Mouse (Mus musculus) T-helper 1 cell (primary cell): ENCODE results near the gene Aoc3.
"Not testable (repeated sequence)": the region's sequence is repeated elsewhere in the genome, so short reads cannot be mapped to it uniquely, and the experiment has no call there.

ENCODE experiments used
- in situ Hi-C: fragments of 300-600 bp; cut with MboI, MseI; formaldehyde crosslinking; loops from one replicate; pipeline ENCODE4 v1.15.1; 2025; ENCODE audit warnings: high pct_unique_total_duplicates

Gene Aoc3

DNA sequence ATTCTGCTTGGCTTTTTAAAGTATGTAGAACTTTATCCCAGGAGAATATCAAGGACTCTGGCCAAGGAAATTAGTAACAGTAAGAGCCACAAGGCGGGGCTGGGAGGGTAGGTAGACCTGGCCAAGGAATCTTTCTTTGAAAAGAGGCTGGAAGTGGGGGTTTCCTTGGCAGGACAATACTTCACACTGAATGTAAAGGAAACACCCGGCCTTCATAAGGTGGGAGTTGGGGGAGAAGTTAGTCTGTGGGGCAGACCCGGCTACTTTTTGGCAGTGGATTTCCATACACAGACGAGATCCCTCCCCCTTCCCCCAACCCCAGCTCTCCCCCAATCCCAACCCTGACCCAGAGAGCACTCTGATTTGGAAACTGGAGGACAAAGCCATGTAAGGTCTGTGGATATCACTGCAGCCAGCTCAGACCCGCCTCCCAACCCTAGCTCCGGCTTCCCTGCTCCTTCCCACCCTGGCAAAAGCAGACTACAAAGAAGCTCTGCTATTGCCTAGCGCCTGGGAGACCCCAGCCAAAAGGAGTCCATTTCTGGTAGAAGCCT lies at the start of gene Aoc3:
Gene Aoc3 (plus strand): TSS at position 235 of the 554 bp plus-strand sequence.
- in situ Hi-C loops, result loop anchor here (5.0 kb wide), 1 partner anchor 67 kb away; no protein-coding TSS in a partner anchor

DNA sequence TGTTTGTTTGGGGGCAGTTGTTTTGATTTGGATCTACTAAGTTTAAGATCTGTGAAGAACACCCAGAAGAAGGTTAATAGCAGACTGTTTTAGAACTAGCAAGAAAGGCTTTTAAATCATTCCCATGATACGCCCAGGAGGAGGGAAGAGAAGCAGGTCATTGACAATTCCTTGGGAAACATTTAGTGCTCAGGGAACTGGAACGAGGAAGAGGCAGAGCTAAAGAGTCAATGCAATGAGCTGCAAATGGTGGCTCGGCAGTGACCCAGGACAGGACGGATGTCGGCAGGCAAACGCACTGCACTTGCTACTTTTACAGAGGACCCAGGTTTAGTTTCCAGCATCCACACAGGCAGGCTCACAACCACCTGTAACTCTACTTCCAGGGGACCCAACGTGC lies 49.6 kb upstream of the Aoc3 start:
- in situ Hi-C loops, result no loop called here

DNA sequence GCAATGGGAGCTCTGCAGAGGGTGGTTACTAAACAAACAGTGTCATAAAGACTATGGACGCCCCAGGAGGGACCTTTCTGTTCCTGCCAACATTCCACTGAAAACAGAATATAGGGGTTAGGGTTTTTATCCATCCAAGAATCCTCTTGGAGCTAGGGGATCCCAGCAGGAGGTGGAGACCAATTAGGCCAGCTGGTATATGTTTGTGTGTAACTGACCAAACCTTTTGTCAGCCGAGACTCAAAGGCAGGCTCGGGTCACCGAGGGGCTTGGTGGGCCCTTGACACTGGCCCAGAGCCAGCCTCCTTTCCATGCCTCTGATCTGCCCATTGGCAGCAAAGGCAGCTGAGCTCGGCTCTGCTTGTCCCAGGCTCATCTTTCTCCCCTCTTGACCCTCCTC lies 47.5 kb upstream of the Aoc3 start:
- in situ Hi-C loops, result no loop called here

DNA sequence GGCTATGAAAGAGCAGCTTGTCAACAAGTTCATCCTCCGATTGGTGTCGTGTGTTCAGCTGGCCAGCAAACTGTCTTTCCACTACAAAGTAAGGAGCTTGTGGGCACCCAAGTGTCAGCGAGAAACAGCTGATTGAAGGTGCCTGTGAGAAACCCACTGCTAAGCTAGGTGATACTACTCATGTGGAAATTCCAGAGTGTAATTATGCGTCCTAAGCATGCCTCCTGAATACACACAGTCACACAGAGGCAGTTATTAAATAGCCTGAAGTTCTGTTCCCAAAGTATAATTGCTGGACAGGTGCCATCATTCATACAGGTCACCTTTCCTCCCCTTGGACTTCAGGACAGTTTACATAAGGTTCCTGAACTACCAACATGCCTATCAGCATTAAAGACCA lies 46.6 kb upstream of the Aoc3 start:
- in situ Hi-C loops, result no loop called here

DNA sequence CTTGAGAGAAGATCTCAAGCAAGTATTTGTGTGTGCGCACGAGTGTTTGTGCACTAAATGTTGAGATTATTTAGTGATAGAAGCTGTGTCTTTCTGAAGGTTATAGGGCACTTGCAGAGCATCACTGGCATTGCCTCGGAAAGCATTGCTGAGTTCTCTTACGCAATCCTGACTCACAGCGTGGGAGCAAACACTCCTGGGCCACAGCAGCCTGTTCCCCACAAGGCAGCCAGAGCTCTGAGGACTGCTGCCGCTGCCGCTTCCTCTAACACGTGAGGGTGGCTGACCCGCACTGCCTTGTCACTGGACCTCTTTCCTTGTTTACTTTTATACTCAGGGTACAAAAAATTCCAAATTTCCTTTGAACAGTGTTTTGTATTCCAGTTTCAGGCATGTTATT lies 43.1 kb upstream of the Aoc3 start:
- in situ Hi-C loops, result no loop called here

DNA sequence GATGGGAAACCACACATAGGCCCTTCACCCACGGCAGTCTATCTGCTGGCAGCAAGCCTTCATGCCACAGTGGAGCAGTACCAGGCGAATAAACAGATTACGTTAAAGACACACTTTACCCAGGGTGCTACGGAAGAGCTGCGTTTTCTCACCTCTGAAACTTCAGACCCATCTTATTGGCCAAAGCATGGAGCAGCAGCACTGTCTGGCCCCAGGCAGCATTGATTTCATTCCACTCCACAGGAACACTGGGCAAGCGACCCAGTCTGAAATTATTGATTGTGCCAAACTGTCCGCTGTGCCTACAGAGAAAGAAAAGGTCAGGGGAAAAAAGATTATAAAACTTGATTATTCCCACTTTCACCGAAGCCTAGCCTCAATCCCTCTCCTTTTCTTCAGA lies 39.2 kb upstream of the Aoc3 start:
- in situ Hi-C loops, result loop anchor here (5.0 kb wide), 1 partner anchor 79 kb away; no protein-coding TSS in a partner anchor

DNA sequence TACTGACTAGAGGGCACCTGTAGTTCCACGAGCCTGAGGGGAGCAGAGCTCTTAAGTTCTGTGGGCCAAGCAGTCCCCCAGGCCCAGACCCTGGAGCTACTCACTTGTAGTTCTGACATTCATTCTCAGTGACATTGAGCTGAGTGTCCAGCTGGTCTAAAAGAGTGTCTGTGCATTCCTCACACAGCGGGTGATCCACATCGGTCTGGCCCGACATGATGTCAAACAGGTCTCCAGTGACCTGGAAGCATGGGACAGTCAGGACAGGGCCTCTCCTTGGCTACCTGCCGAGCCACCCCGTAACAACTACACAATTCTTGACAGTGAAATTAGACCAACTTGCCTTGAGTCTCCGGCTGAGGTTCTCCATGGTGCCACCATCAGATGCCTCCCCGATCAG lies 35.2 kb upstream of the Aoc3 start:
- in situ Hi-C loops, result no loop called here

DNA sequence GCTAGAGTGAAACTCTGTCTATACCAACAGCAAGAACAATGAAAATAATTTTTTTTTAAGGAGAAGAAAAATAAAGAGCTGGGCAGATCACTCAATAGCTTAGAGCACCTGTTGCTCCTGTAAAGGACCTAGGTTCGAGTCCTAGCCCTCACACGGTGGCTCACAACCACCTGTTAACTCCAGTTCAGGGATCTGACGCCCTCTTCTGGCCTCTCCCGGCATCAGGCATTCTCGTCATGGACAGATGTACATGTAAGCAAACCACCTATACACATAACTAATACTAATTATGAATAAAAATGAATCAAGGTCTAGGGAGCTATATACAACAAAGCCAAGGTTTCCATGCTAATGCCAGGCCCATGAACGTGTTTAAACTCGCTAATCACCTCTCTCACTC lies 29.5 kb upstream of the Aoc3 start:
- in situ Hi-C loops, result no loop called here

DNA sequence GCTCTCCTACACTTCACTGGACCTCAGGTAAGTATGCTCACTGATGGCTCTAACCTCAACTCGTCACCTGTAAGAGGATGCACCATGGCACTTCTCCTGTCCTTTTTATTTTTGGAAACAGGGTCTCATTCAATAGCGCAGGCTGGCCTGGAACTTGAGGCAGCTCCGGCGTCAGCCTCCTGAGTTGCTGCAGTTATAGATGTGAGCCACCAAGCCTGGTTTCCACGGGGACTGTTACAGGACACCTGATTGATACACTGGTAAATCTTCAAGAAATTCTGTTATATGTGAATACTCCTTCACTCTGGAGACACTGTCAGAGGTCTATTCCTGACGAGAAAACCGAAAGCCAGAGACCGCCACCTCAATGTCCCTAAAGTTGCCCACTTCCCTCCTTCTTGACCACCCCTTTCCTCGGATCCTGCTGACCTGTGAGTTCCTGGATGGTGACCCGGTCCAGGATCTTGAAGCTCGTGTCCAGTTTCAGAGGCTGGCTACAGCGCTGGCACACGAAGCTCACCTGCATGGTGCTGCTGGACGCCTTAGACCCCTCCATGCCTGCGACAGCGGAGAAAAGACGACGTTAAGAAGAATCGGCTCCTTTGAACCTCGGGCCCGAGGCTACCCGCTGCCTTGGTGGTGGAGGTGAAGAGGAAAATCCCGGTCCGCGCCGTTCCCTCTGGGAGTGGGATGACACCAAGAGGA lies 29.0 kb upstream of the Aoc3 start:
- in situ Hi-C loops, result no loop called here

DNA sequence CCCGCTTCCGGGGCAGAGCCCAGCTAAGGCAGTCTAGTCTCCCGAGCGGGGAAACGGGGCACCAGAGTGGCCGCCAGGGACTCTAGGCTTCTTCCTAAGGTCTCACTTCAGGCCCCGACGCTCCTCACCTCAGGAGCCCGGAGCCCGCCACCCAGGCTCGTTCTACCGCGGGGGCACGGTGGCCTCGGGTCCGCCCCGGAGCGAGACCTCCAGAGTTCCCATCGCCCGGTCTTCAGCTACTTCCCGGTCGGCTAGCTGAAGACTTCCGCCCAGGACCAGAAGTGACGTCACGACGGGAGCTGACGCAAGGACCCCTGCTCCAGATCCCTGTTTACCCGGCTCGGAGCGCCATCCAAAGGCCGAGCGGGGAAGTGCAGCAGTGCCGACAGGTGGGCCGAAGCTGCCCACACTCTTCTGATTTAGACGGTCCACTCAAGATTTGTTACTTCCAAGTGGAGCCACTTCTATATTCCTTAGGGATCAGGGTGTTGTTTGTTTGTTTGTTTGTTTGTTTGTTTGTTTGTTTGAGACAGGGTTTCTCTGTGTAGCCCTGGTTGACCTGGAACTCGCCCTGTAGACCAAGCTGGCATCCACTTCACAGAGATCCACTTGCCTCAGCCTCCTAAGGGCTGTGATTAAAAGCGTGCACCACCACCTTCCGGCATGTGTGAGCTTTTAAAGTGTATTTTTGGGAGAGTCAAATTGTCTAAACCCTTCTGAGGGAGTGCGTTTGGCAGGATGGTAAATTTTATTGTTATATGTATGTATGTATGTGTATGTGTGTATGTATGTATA lies 28.2 kb upstream of the Aoc3 start, which contains the start of gene Becn1:
Gene Becn1 (minus strand): TSS at position 283 of the 795 bp plus-strand sequence.
- in situ Hi-C loops, result no loop called here

DNA sequence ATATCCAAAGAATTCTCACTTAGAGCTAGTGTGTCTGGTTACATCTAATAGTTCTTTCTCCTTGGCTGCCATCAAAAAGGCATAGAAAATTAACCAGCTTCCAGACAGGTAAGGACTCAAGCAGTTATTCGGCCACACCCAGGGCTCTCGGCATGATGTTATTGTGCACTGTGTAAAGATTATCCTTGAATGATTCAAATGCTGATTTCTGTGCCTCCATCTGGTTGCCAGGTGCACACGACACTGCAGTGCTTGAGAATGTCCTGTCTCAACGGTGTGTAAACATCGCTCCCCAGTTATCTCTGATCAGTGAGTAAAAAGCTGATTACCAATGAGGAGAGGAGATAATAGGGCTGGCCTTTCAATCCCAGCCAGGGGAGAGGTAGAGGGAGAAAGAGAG lies 22.7 kb upstream of the Aoc3 start:
- in situ Hi-C loops, result no loop called here

DNA sequence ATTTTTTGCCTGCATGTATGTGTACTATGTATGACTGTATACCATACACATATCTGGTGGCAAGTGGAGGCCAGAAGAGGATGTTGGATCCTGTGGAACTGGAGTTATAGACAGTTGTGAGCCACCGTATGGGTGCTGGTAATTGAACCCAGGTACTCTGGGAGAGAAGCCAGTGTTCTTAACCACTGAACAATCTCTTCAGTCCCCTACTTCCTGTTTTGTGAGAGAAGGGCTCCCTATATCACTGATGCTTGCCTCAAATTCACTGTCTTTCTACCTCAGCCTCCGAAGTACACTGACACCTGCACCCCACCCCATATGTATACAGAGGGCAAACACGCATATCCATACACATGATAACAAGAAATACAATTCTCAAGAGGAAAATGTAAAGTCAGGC lies 19.3 kb upstream of the Aoc3 start:
- in situ Hi-C loops, result no loop called here

DNA sequence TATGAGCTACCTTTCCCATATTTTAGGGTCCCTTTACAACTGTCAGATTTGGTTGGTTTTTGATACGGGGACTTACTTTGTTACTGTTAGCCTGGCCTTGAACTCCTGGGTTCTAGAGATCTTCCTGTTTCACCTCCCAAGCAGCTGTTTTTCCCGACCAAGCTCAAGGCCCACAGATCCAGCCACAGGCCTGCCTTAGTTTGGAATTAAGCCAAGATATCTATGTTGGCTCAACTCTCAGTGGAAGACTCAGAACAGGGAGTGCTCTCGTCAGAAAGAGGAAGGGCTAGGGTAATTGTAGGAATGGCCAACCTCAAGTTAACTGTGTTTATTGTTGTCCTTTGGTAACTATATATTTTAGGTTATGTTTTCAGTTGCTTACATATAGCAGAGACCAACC lies 18.3 kb upstream of the Aoc3 start:
- in situ Hi-C loops, result no loop called here

DNA sequence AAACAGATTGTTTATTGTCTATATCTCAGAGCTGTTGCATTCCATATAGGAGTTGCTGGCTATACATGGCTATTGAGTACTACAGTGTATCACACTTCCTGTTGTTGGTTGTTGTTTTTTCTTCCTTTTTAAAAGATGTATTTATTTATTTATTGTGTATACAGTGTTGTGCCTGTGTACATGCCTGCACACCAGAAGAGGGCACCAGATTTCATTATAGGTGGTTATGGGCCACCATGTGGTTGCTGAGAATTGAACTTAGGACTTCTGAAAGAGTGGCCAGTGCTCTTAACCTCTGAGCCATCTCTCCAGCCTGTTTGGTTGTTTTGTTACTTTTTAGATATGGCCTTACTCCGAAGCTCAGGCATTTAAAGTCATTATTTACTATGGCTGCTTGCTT lies 15.8 kb upstream of the Aoc3 start:
- in situ Hi-C loops, result no loop called here

DNA sequence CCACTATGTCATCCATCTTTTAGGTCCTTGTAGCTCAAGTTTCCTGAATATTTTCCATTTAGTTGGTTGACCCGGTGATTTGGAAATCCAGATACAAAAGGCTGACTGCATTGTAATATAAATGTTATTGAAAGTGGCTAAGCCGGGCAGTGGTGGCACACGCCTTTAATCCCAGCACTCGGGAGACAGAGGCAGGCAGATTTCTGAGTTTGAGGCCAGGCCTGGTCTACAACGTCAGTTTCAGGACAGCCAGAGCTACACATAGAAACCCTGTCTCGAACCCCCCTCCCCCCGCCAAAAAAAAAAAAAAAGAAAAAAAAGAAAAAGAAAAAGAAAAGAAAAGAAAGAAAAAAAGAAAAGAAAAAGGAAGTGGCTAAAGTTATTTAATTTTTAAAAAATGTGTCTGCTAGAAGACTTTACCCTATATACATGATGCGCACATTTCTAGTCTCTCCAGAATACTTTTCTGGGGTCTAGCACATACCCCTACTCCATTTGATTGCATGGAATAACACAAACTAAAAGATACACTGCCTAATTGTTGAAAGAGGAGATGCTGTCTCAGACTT lies 15.2 kb upstream of the Aoc3 start:
- in situ Hi-C loops, result no loop called here

DNA sequence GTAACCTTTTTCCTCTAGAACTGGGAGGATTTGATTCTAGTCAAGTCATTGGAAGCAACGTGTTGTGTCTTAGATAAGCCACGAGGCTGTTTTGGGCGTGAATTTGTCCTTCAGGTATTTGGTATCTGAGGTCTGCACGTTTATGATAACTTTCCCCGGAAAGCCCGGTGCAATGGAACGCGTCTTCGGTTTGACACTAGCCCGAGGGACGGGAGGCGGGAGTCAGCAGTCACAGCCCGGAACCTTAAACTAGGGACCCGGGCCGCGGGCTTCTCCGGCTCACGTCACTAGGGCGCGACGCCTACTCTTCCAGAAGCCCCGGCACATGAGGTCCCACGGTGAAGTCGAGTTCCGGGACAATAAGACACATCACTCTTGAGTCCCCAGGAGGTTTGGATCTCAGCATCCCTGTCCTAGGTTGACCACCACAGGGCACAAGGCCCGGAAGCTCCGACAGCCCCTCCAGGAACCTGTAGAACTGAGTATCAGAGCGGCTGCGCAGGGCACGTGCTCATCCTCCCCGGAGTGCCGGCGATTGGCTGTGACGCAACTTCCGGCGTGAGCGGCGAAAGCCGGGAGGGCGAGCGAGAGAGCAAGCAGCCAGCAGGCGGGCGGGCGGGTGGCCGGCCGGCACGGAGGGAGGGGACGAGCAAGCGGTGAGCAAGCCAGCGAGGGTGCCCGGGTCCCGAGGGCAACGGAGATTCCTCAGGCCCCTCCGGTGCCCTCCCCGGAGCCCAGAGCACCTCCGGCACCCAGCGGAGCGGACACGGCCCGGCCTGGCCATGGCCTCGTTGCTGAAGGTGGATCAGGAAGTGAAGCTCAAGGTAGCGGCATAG lies 14.5 kb upstream of the Aoc3 start, which contains the start of gene Psme3:
Gene Psme3 (plus strand): TSS at position 549 of the 836 bp plus-strand sequence.
- in situ Hi-C loops, result no loop called here

DNA sequence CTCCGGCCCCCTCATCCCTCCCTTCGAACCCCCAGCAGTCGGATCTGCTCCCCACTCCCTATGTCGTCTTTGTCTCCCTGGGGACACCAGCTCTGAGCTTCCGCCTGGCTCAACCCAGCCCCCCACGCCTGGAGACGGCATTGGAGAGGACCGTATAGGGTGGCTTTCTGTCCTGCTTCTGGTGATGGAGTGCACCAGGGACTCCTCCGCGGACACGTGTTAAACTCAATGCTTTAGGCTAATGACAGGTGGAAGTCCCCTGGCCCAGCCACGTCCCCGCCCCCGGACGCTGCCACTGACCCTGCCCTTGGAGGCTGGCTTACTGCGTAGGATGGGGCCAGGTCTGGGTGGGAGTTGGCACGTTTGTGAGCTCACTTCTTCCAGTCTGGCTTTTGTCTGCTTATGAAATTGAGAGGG lies 13.9 kb upstream of the Aoc3 start:
- in situ Hi-C loops, result no loop called here

DNA sequence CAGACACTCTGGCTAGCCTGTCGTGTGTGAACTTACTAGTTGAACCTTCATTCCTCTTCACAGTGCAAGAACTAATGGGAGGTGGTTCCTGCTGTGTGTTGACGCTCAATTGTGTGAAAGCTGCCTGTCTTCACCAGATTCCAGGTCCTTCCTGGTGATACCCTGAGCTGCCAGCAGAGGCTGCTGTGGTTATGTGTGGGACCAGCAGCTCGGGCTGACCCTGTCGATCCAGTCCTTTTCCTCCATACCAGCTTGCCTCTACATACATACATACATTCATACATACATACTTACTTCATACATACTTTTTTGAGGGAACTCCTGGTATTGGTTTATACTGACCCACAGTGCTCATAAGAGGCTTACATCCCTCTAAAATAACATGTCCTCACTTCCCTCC lies 6.8 kb upstream of the Aoc3 start:
- in situ Hi-C loops, result no loop called here

DNA sequence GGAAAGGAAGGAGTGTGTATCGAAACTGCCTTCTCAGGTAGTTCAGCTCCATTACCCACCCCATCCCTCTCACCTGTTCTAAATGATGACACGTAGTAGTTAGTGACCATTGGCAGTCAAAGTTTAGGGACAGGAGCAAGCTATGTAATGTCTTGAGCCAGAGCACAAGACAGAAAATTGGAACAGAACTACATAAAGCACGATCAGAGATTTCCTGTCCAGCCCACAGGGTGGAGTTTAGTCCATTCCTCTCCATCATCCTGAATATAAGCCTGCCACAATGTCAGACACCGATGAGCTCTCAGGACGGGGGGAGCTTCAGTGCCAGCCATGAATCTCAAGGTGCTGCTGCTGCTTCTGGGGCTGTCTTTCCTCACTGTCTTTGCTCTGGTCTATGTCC lies 5.6 kb upstream of the Aoc3 start, which contains the start of gene Aoc2:
Gene Aoc2 (plus strand): TSS at position 301 of the 400 bp plus-strand sequence.
- in situ Hi-C loops, result no loop called here

DNA sequence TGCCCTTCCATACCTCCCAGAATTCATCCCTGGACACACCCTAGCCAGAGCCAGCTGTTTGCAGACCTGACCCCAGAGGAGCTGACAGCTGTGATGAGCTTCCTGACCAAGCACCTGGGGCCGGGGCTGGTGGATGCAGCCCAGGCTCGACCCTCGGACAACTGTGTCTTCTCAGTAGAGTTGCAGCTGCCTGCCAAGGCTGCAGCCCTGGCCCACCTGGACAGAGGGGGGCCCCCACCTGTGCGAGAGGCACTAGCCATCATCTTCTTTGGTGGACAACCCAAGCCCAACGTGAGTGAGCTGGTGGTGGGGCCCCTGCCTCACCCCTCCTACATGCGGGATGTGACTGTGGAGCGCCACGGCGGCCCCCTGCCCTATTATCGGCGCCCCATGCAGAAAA lies 5.2 kb upstream of the Aoc3 start:
- in situ Hi-C loops, result not testable (repeated sequence)

DNA sequence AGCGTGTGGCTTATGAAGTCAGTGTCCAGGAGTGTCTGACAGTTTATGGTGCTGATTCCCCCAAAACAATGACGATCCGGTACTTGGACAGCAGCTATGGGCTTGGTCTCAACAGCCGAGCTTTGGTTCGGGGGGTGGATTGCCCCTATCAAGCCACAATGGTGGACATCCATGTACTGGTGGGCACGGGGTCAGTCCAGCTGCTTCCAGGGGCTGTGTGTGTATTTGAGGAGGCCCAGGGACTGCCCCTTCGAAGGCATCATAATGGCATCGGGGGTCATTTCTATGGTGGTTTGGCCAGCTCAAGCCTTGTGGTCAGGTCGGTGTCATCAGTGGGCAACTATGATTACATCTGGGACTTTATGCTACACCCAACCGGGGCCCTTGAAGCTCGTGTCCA lies 4.3 kb upstream of the Aoc3 start:
- in situ Hi-C loops, result no loop called here
